Mouse (Mus musculus) limb, embryonic 12.5 days (tissue): ENCODE measurements around the gene Lhx8. TPM values are rescaled to one million over a fixed set of nuclear protein-coding genes. Genes with fewer than 3 reads are reported as not detected.

Source experiments
- ATAC-seq: fragments of 200-750 bp; cut with Nextera tagmentation; 2 replicates; pipeline ENCODE4 v1.8.0; 2017; ENCODE audit warnings: low read depth, moderate TSS enrichment; ENCODE audit not compliant: insufficient number of reproducible peaks, insufficient read depth, low FRiP score, low TSS enrichment
- H3K27ac ChIP-seq: fragments of 300-500 bp; sonication (generic); 2 replicates; pipeline ENCODE4 v1.5.1; 2016; ENCODE audit warnings: mild to moderate bottlenecking, moderate library complexity
- H3K27me3 ChIP-seq: fragments of 300-500 bp; sonication (generic); 2 replicates; pipeline ENCODE4 v1.6.1; 2016; ENCODE audit warnings: mild to moderate bottlenecking, moderate library complexity
- H3K36me3 ChIP-seq: fragments of 300-500 bp; sonication (generic); 2 replicates; pipeline ENCODE4 v1.6.1; 2016; ENCODE audit warnings: mild to moderate bottlenecking, moderate library complexity
- H3K4me1 ChIP-seq: fragments of 300-500 bp; sonication (generic); replicated peaks from 2 replicates; pipeline ENCODE4 v1.6.1; 2016
- H3K4me2 ChIP-seq: fragments of 300-500 bp; sonication (generic); 2 replicates; pipeline ENCODE4 v1.6.1; 2016; ENCODE audit warnings: mild to moderate bottlenecking, moderate library complexity
- H3K4me3 ChIP-seq: fragments of 300-500 bp; sonication (generic); replicated peaks from 2 replicates; pipeline ENCODE4 v1.5.1; 2016; ENCODE audit warnings: mild to moderate bottlenecking
- H3K9ac ChIP-seq: fragments of 300-500 bp; sonication (generic); replicated peaks from 2 replicates; pipeline ENCODE4 v1.6.1; 2016; ENCODE audit warnings: mild to moderate bottlenecking, moderate library complexity
- H3K9me3 ChIP-seq: fragments of 300-500 bp; sonication (generic); 2 replicates; pipeline ENCODE4 v1.6.1; 2016; ENCODE audit warnings: mild to moderate bottlenecking, moderate library complexity
- WGBS: fragments of 180-500 bp; shearing (Covaris S2); methylation state at CpG from one replicate; pipeline ENCODE4 v1.1.7; 2016; 5-methylcytosine and 5-hydroxymethylcytosine counted together
- polyA plus RNA-seq: library from polyadenylated mRNA; unstranded; fragments of >200 nt; fragmentation: Nextera tagmentation; extraction: Ambion mirVana; gene quantifications from 2 replicates; pipeline ENCODE4 v1.2.1, GENCODE M21; 2016

Gene Lhx8
- polyA plus RNA-seq, 1 experiment from 2014 or later = 0.36 TPM

- no peak overlapping the region for H3K4me2 ChIP-seq
- H3K9ac ChIP-seq = no peak overlapping the region
- ATAC-seq = no peak
- H3K27ac ChIP-seq = no peak overlapping the region
- no peaks in the 10 kb centered on the region for H3K9me3 ChIP-seq
- no peak overlapping the region for H3K4me3 ChIP-seq
- H3K27me3 ChIP-seq = peaks cover 87% of the 10 kb centered on the region
- H3K36me3 ChIP-seq = no peaks in the 10 kb centered on the region
- under 1% methylated on average over 16 of the region's 16 CpGs for WGBS
- peaks cover 28% of the 10 kb centered on the region for H3K4me1 ChIP-seq
Observed at GRCm38 (mm10) chr3:154333401-154333999, 3.0 kb upstream of the Lhx8 start.

- Histone ChIP-seq H3K27me3 (peaks cover 91% of the 10 kb centered on the region), H3K9me3 (no peaks in the 10 kb centered on the region), H3K4me2 (no peak overlapping the region), H3K36me3 (no peaks in the 10 kb centered on the region), H3K27ac (no peak overlapping the region), H3K9ac (no peak overlapping the region), H3K4me3 (no peak overlapping the region), H3K4me1 (peaks cover 34% of the 10 kb centered on the region)
- no peak for ATAC-seq
- WGBS = 1% methylated on average over 15 of the region's 15 CpGs
Observed at GRCm38 (mm10) chr3:154332941-154333340, 2.5 kb upstream of the Lhx8 start.

GRCm38 (mm10) chr3:154332213-154332530, 1.7 kb upstream of the Lhx8 start:
- Histone ChIP-seq H3K4me1 (peaks cover 36% of the 10 kb centered on the region), H3K4me2 (peak overlapping the region; percentile 44), H3K9me3 (no peaks in the 10 kb centered on the region), H3K36me3 (no peaks in the 10 kb centered on the region), H3K27ac (no peak overlapping the region), H3K27me3 (peaks cover 92% of the 10 kb centered on the region), H3K4me3 (peak overlapping the region; percentile 23), H3K9ac (no peak overlapping the region)
- ATAC-seq = no peak
- 2% methylated on average over 20 of the region's 20 CpGs for WGBS

- H3K9ac ChIP-seq = no peak overlapping the region
- H3K4me2 ChIP-seq = peak overlapping the region; percentile 44
- H3K4me1 ChIP-seq = peaks cover 36% of the 10 kb centered on the region
- WGBS = 1% methylated on average over 21 of the region's 21 CpGs
- H3K27me3 ChIP-seq = peaks cover 91% of the 10 kb centered on the region
- ATAC-seq = no peak
- no peaks in the 10 kb centered on the region for H3K9me3 ChIP-seq
- H3K27ac ChIP-seq = no peak overlapping the region
- H3K36me3 ChIP-seq = no peaks in the 10 kb centered on the region
- H3K4me3 ChIP-seq = peak overlapping the region; percentile 23
Observed at GRCm38 (mm10) chr3:154331506-154332212, 1.2 kb upstream of the Lhx8 start.

- Histone ChIP-seq H3K4me2 (no peak overlapping the region), H3K27ac (no peak overlapping the region), H3K9me3 (no peaks in the 10 kb centered on the region), H3K9ac (no peak overlapping the region), H3K4me1 (peaks cover 36% of the 10 kb centered on the region), H3K36me3 (no peaks in the 10 kb centered on the region), H3K4me3 (no peak overlapping the region), H3K27me3 (peaks cover 90% of the 10 kb centered on the region)
- WGBS = 1% methylated on average over 10 of the region's 10 CpGs
- no peak for ATAC-seq
Observed at GRCm38 (mm10) chr3:154331003-154331340, 513 bp upstream of the Lhx8 start.

GRCm38 (mm10) chr3:154329323-154330180, 907 bp downstream of the Lhx8 start:
- ATAC-seq = peak; percentile 26; the same call in 1 of the 2 replicates
- H3K27ac ChIP-seq = no peak overlapping the region
- WGBS = under 1% methylated on average over 54 of the region's 54 CpGs

GRCm38 (mm10) chr3:154328721-154329322, 1.6 kb downstream of the Lhx8 start:
- peaks cover 89% of the 10 kb centered on the region for H3K27me3 ChIP-seq
- no peak overlapping the region for H3K27ac ChIP-seq
- H3K4me2 ChIP-seq = peak overlapping the region; percentile 78
- peak overlapping the region; percentile 49 for H3K9ac ChIP-seq
- H3K36me3 ChIP-seq = no peaks in the 10 kb centered on the region
- peak overlapping the region; percentile 46 for H3K4me3 ChIP-seq
- peaks cover 36% of the 10 kb centered on the region for H3K4me1 ChIP-seq
- 1% methylated on average over 22 of the region's 22 CpGs for WGBS
- no peak for ATAC-seq
- no peaks in the 10 kb centered on the region for H3K9me3 ChIP-seq

More at GRCm38 (mm10) chr3:154329323-154330180, 907 bp downstream of the Lhx8 start:
- H3K27me3 ChIP-seq = peaks cover 89% of the 10 kb centered on the region
- peak overlapping the region; percentile 24 for H3K4me3 ChIP-seq
- peak overlapping the region; percentile 78 for H3K4me2 ChIP-seq
- H3K9me3 ChIP-seq = no peaks in the 10 kb centered on the region
- peaks cover 36% of the 10 kb centered on the region for H3K4me1 ChIP-seq
- H3K36me3 ChIP-seq = no peaks in the 10 kb centered on the region
- no peak overlapping the region for H3K9ac ChIP-seq

- Histone ChIP-seq H3K9ac (peak overlapping the region; percentile 49), H3K27ac (no peak overlapping the region), H3K4me1 (peaks cover 32% of the 10 kb centered on the region), H3K4me3 (peak overlapping the region; percentile 46), H3K9me3 (no peaks in the 10 kb centered on the region), H3K4me2 (peak overlapping the region; percentile 78), H3K36me3 (no peaks in the 10 kb centered on the region), H3K27me3 (peaks cover 85% of the 10 kb centered on the region)
- ATAC-seq = peak; percentile 74
- WGBS = under 1% methylated on average over 73 of the region's 86 CpGs
Observed at GRCm38 (mm10) chr3:154327883-154328720, 2.4 kb downstream of the Lhx8 start.

GRCm38 (mm10) chr3:154327110-154327882, 3.2 kb downstream of the Lhx8 start:
- Histone ChIP-seq H3K27ac (no peak overlapping the region), H3K9ac (no peak overlapping the region)

More at GRCm38 (mm10) chr3:154327110-154327882, 3.2 kb downstream of the Lhx8 start:
- H3K36me3 ChIP-seq = no peaks in the 10 kb centered on the region
- H3K4me1 ChIP-seq = peaks cover 31% of the 10 kb centered on the region
- 2% methylated on average over 13 of the region's 13 CpGs for WGBS
- no peaks in the 10 kb centered on the region for H3K9me3 ChIP-seq
- no peak overlapping the region for H3K4me2 ChIP-seq
- peaks cover 79% of the 10 kb centered on the region for H3K27me3 ChIP-seq
- no peak overlapping the region for H3K4me3 ChIP-seq
- no peak for ATAC-seq
